Mouse (Mus musculus) spleen, postnatal 0 days (tissue): Measurements from ENCODE around the gene Ms4a5. TPM values are rescaled to one million over a fixed set of nuclear protein-coding genes. Genes with fewer than 3 reads are reported as not detected.

Source experiments
- polyA plus RNA-seq: library from polyadenylated mRNA; unstranded; fragments of >200 nt; fragmentation: Nextera tagmentation; extraction: Ambion mirVana; gene quantifications from 2 replicates; pipeline ENCODE4 v1.2.1, GENCODE M21; 2015

The Ms4a5 gene
- polyA plus RNA-seq: not detected in 2 replicates

DNA sequence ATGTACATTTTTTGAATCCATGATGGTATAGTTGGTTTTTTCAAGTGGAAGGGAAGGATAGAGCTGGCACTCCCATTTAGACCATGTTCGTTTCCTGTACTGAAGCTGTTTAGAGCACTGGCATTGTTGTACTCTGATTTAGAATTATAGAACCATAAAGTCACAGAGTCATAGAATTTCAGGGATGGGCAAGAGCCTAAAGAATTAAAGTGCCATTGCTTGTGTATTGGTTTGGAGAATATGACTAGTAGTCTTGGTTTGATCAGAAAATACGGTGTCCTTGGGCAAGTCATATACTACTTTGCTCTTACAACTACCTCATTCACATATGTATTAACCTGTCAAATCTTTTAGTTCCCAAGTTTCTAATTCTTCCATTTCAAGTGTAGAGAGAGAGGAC lies at the start of gene Ms4a5:
Gene Ms4a5 (minus strand): TSS at position 101 of the 400 bp plus-strand sequence.

DNA sequence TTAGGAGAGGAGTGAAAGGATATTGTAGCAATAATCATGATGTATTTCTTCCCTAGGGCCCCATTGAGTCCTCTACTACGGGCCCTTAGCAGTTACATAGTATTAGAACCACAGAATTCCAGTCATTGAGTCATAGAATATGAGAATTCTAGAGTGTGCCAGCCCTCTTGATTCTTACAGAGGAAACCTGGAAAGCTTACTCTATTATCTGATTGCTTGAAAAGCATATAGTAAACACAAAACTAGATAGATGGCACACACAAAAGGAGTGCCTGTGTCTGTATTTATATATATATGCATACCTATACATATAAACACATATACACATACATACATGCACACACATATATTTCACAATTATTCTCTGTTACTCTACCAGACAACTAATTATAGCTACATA lies 30.7 kb upstream of the Ms4a5 start, which contains the start of gene Ms4a14:
Gene Ms4a14 (minus strand): TSS at position 101 of the 400 bp plus-strand sequence.

DNA sequence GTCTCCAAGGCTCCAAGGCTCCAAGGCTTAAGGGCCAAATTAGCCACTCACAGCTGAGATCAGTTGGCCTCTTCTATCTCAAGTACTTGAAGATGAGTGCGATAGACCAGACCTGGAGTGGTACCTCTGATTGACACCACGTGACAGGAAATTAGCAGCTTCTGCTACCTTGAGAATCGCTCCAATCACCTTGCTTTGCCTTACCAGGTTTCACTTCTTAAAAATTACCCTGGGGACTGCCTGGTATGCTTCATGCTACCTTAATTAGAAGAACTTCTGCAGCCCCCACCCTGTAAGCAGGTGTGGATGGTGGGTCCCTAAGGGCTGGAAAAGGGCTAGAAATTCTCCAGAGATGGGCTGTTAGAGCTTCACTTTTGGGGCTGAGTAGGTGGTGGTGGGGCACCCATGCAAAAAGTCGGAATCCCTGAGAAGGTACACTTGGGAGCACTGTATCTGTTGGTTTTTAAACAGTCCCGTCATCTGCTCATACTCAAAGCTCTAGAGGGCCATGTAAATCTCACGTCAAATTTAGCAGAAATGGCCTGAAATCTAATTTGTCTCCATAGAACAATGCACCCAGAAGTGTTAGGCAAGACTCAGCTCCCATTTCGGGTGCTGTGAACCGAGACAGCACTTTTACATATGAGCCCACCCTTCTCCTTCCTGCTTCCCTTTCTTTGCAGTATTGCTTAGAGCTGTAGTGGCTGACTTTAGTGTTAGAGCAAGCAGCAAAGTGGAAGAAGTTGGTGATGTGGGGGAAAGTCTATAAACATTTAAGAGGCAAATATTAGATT lies 17.4 kb downstream of the Ms4a5 start, which contains the start of gene Ms4a1:
Gene Ms4a1 (minus strand): TSS at position 190 of the 794 bp plus-strand sequence.

DNA sequence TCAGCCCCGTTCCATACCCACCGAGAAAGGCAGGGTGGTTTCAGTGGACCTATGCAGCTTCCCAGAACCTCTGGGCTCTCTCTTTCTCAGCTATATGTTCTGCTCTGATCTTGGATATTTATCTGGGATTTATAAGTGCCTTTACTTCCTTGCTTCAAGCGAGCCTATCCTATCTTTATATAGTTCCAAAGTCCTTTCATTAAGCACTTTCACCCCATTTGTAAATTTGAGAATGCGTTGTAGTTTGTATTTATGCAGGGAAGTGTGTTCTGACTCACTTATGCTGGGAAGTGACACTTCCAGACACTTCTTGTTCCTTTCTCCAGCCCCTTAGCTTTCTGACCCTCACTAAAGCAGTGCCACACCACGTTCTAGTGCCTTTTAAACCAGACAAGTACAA lies 51.3 kb downstream of the Ms4a5 start, which contains the start of gene Ms4a12:
Gene Ms4a12 (minus strand): TSS at position 101 of the 400 bp plus-strand sequence.

Other genes starting within 250 kb of the Ms4a5 start
- 0.35 and 0.46 TPM in 2 replicates for gene Ms4a8a, start 202.8 kb downstream of the Ms4a5 start, polyA plus RNA-seq
- gene 1700017D01Rik, start 153.0 kb downstream of the Ms4a5 start, polyA plus RNA-seq: not detected in 2 replicates
- gene 1700025F22Rik, start 118.6 kb downstream of the Ms4a5 start, polyA plus RNA-seq: not detected in 2 replicates
- gene Ms4a13, start 87.1 kb downstream of the Ms4a5 start, polyA plus RNA-seq: not detected in 2 replicates
- not detected in 2 replicates for gene Ms4a12, start 51.4 kb downstream of the Ms4a5 start, polyA plus RNA-seq
- 10.4 and 15.5 TPM in 2 replicates for gene Ms4a1, start 17.6 kb downstream of the Ms4a5 start, polyA plus RNA-seq
- 0.13 and 0.17 TPM in 2 replicates for gene Ms4a14, start 30.6 kb upstream of the Ms4a5 start, polyA plus RNA-seq
- 4.8 and 8.6 TPM in 2 replicates for gene Ms4a7, start 52.3 kb upstream of the Ms4a5 start, polyA plus RNA-seq
- gene Ms4a4a, start 91.7 kb upstream of the Ms4a5 start, polyA plus RNA-seq: 10.1 and 15.8 TPM in 2 replicates
- gene Ms4a4c, start 120.9 kb upstream of the Ms4a5 start, polyA plus RNA-seq: 4.9 and 6.1 TPM in 2 replicates
- 7.8 and 15.8 TPM in 2 replicates for gene Ms4a4b, start 159.7 kb upstream of the Ms4a5 start, polyA plus RNA-seq
- gene Ms4a6c, start 185.5 kb upstream of the Ms4a5 start, polyA plus RNA-seq: 19.5 and 30.6 TPM in 2 replicates
- gene Gm8369, start 202.1 kb upstream of the Ms4a5 start, polyA plus RNA-seq: 2.3 and 3.2 TPM in 2 replicates
- gene Ms4a6b, start 232.6 kb upstream of the Ms4a5 start, polyA plus RNA-seq: 5.4 and 10.0 TPM in 2 replicates